Mouse (Mus musculus): ENCODE results near the gene Ccdc157.
A peak's percentile ranks its signal among the peaks of the same experiment; 100 is the strongest.

Gene Ccdc157

DNA sequence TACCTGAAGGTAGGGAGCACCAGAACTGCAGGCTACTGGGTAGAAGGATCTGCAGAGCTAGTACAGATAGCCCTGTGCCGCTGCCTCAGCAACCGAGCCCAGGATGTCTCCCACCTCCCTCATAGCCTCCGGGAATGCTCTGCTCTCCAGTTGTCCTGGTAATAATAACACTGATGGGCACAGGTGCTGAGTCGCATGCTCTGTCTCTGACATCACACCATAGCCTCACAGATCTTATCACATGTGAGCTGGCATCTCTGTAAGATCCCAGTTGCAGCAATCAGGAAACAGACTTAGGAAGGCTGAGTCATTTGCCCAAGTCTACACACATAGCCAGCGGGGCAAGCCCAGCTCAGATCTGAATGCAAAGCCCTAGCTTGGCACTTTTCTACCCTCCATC lies 58.2 kb downstream of the Ccdc157 start:
- DNase-seq (ENCODE audit: low spot score): no peak

GRCm38 (mm10) chr11:4099447-4099846 lies 60.6 kb downstream of the Ccdc157 start:
- DNase-seq (ENCODE audit: low spot score): no peak

- no peak for DNase-seq (ENCODE audit: low spot score)
Measured at GRCm38 (mm10) chr11:4098816-4099215, 61.3 kb downstream of the Ccdc157 start.

DNA sequence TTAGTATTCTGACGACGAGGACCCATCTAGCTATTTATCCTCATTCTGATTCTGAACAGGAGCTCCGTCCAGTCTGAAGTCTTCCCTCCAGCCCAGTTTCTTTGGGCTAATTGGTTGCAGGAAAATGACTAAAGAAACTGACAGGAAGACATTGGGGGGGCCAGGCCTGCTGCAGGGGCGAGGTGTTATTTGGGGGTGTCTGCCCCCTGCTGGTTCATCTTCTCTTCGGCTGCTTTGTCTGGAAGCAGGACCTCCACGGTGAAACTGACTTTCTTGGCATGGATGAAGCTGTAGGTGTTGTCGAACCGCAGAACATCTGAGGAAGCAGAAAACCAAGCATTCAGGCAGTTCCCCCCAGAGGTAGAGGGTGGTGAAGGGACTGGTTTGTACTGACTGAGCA lies 62.0 kb downstream of the Ccdc157 start:
- no peak for DNase-seq (ENCODE audit: low spot score)

DNA sequence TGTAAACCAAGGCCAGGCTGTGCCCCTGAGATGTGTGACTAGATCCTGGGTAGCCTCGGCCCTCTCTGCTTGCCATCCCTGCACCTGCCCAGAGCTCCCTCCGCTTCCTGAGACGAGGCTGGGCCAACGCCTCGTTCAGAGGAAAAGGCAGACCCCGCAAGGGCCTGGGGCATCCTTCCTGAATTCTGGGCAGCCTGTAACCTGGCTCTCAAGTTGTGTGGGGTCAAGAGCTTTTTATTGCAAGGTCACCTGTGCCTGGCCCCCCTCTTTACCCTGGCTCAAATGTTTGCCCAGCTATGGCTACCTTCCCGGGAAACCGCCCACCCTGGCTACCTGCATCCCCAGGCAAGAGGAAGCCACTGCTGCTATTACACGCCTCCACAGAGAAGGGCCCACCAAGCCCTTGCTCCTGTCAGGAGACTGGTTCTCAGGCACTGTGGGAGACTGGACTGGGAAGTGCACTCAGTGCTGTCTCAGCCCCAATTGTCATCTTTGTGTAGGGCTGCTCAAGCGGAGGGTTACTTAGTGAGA lies 62.9 kb downstream of the Ccdc157 start:
- DNase-seq (ENCODE audit: low spot score): no peak

GRCm38 (mm10) chr11:4096054-4096984 lies 63.8 kb downstream of the Ccdc157 start:
- peak; percentile 92 for DNase-seq (ENCODE audit: low spot score)

- DNase-seq (ENCODE audit: low spot score): peak; percentile 51
Measured at GRCm38 (mm10) chr11:4095171-4096053, 64.7 kb downstream of the Ccdc157 start, which contains the start of gene Mtfp1. Gene Mtfp1 (minus strand): TSS chr11:4095445.

DNA sequence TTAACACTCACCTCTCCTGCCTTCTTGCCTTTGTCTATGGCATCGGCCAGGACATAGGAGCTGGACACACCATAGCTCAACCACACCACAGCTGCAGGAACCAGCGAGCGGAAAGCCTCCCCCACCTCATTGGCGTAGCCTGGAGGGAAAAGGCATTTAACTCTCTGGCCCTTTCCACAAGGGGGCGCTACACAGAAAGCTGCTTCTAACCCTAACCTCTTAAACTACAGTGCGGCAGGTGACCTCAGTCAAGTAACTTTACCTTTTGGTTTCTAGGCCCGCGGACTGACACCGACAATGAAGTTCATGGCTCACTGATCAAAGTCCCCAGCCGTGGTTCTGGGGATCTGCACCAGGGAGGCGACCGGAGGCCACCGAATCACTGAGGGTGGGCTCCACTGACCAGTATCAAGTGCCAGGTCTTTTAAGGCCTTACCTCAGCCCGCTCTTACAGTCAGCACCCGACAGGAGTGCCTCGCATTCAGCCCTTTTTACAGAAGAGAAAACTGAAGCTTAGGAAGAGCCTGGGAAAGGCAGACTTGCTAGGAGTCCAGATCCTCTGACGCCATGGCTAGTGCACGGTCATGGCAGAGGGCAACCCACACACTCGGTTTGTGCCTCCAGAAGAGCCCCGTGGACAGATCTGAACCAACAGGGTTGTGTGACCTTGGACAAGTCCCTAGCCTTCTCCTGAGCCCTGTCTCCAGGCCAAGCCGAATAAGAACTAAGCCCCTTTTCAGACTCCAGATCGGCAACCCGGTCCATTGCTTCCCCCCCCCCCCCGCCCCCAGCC lies 65.5 kb downstream of the Ccdc157 start:
- DNase-seq (ENCODE audit: low spot score): peak; percentile 78

GRCm38 (mm10) chr11:4093459-4094377 lies 66.4 kb downstream of the Ccdc157 start:
- no peak for DNase-seq (ENCODE audit: low spot score)

Data from T-cell, adult 2 months (primary cell).